Mouse (Mus musculus): ENCODE results near the gene Adam22.

GRCm38 (mm10) chr5:8256487-8256886 is 111.5 kb downstream of the Adam22 start:
- no peak for TF ChIP-seq CTCF (IDR thresholded peaks at IDR 0.05; ENCODE audit: borderline replicate concordance, control insufficient read depth, extremely low read depth, insufficient read depth, low read length, poor library complexity)
- TF ChIP-seq POLR2A (IDR thresholded peaks at IDR 0.05; ENCODE audit: control insufficient read depth, extremely low read depth, insufficient read depth, low read length, poor library complexity): no peak

Data from thymus, adult 2 months (tissue).